Mouse (Mus musculus): ENCODE data around the gene Galnt2. TPM values are rescaled to one million over a fixed set of nuclear protein-coding genes. Genes with fewer than 3 reads are reported as not detected.
A peak's percentile ranks its signal among the peaks of the same experiment; 100 is the strongest.

Gene Galnt2
- polyA plus RNA-seq, 1 experiment from 2014 or later = 56.4 TPM

- DNase-seq (ENCODE audit: low spot score) (no peak), ATAC-seq (ENCODE audit: insufficient number of reproducible peaks, low FRiP score, low TSS enrichment, low read depth) (no peak)
- Histone ChIP-seq H3K4me3 (ENCODE audit: low read depth, low read length) (no peak overlapping the region), H3K27ac (replicated peaks; ENCODE audit: low read depth, low read length) (no peak overlapping the region), H3K4me2 (ENCODE audit: low read depth, severe bottlenecking) (no peak overlapping the region), H3K36me3 (ENCODE audit: control insufficient read depth, insufficient read depth, low read length) (no peaks in the 10 kb centered on the region), H3K9me3 (ENCODE audit: control insufficient read depth, low read length) (no peaks in the 10 kb centered on the region), H3K9ac (ENCODE audit: low read length) (no peak overlapping the region), H3K27me3 (ENCODE audit: control insufficient read depth, insufficient read depth, low read length) (no peaks in the 10 kb centered on the region), H3K4me1 (ENCODE audit: control insufficient read depth, insufficient read depth, low read length) (0 out of 2 replicates have a peak, but pooled peaks cover 11% of the 10 kb centered on the region)
- WGBS = 60% methylated on average over 8 of the region's 8 CpGs
These were observed 34.6 kb downstream of the Galnt2 start for GRCm38 (mm10) chr8:124265798-124266197.

- Histone ChIP-seq H3K27ac (replicated peaks; ENCODE audit: low read depth, low read length) (no peak overlapping the region), H3K9me3 (ENCODE audit: control insufficient read depth, low read length) (no peaks in the 10 kb centered on the region), H3K4me3 (ENCODE audit: low read depth, low read length) (no peak overlapping the region), H3K4me2 (ENCODE audit: low read depth, severe bottlenecking) (no peak overlapping the region), H3K27me3 (ENCODE audit: control insufficient read depth, insufficient read depth, low read length) (no peaks in the 10 kb centered on the region), H3K4me1 (ENCODE audit: control insufficient read depth, insufficient read depth, low read length) (0 out of 2 replicates have a peak, but pooled peaks cover 11% of the 10 kb centered on the region), H3K36me3 (ENCODE audit: control insufficient read depth, insufficient read depth, low read length) (no peaks in the 10 kb centered on the region), H3K9ac (ENCODE audit: low read length) (no peak overlapping the region)
- ATAC-seq (ENCODE audit: insufficient number of reproducible peaks, low FRiP score, low TSS enrichment, low read depth) (no peak), DNase-seq (ENCODE audit: low spot score) (no peak)
- 87% methylated on average over 4 of the region's 4 CpGs for WGBS
These were observed 36.0 kb downstream of the Galnt2 start for GRCm38 (mm10) chr8:124267206-124267605.

GRCm38 (mm10) chr8:124270504-124270903, 39.3 kb downstream of the Galnt2 start:
- Histone ChIP-seq H3K9me3 (ENCODE audit: control insufficient read depth, low read length) (no peaks in the 10 kb centered on the region), H3K4me2 (ENCODE audit: low read depth, severe bottlenecking) (no peak overlapping the region), H3K4me1 (ENCODE audit: control insufficient read depth, insufficient read depth, low read length) (peaks cover 9% of the 10 kb centered on the region; the same call in 1 of the 2 replicates), H3K9ac (ENCODE audit: low read length) (no peak overlapping the region), H3K36me3 (ENCODE audit: control insufficient read depth, insufficient read depth, low read length) (no peaks in the 10 kb centered on the region), H3K27me3 (ENCODE audit: control insufficient read depth, insufficient read depth, low read length) (no peaks in the 10 kb centered on the region), H3K4me3 (ENCODE audit: low read depth, low read length) (no peak overlapping the region), H3K27ac (replicated peaks; ENCODE audit: low read depth, low read length) (no peak overlapping the region)
- ATAC-seq (ENCODE audit: insufficient number of reproducible peaks, low FRiP score, low TSS enrichment, low read depth) = no peak
- no peak for DNase-seq (ENCODE audit: low spot score)
- 67% methylated on average over 6 of the region's 6 CpGs for WGBS

GRCm38 (mm10) chr8:124270904-124271303, 39.7 kb downstream of the Galnt2 start:
- no peaks in the 10 kb centered on the region for H3K9me3 ChIP-seq (ENCODE audit: control insufficient read depth, low read length)
- no peaks in the 10 kb centered on the region for H3K27me3 ChIP-seq (ENCODE audit: control insufficient read depth, insufficient read depth, low read length)
- WGBS = 81% methylated on average over 11 of the region's 11 CpGs
- H3K4me3 ChIP-seq (ENCODE audit: low read depth, low read length) = no peak overlapping the region
- no peak overlapping the region for H3K9ac ChIP-seq (ENCODE audit: low read length)
- H3K4me1 ChIP-seq (ENCODE audit: control insufficient read depth, insufficient read depth, low read length) = peaks cover 6% of the 10 kb centered on the region; the same call in 1 of the 2 replicates
- DNase-seq (ENCODE audit: low spot score) = no peak
- ATAC-seq (ENCODE audit: insufficient number of reproducible peaks, low FRiP score, low TSS enrichment, low read depth) = no peak
- no peak overlapping the region for H3K27ac ChIP-seq (replicated peaks; ENCODE audit: low read depth, low read length)
- no peak overlapping the region for H3K4me2 ChIP-seq (ENCODE audit: low read depth, severe bottlenecking)
- no peaks in the 10 kb centered on the region for H3K36me3 ChIP-seq (ENCODE audit: control insufficient read depth, insufficient read depth, low read length)

- H3K9ac ChIP-seq (ENCODE audit: low read length) = no peak overlapping the region
- 71% methylated on average over 12 of the region's 12 CpGs for WGBS
- H3K27ac ChIP-seq (replicated peaks; ENCODE audit: low read depth, low read length) = no peak overlapping the region
- no peaks in the 10 kb centered on the region for H3K9me3 ChIP-seq (ENCODE audit: control insufficient read depth, low read length)
- H3K27me3 ChIP-seq (ENCODE audit: control insufficient read depth, insufficient read depth, low read length) = no peaks in the 10 kb centered on the region
- H3K36me3 ChIP-seq (ENCODE audit: control insufficient read depth, insufficient read depth, low read length) = no peaks in the 10 kb centered on the region
- no peak overlapping the region for H3K4me3 ChIP-seq (ENCODE audit: low read depth, low read length)
- H3K4me2 ChIP-seq (ENCODE audit: low read depth, severe bottlenecking) = no peak overlapping the region
- ATAC-seq (ENCODE audit: insufficient number of reproducible peaks, low FRiP score, low TSS enrichment, low read depth) = no peak
- H3K4me1 ChIP-seq (ENCODE audit: control insufficient read depth, insufficient read depth, low read length) = peaks cover 6% of the 10 kb centered on the region; the same call in 1 of the 2 replicates
- no peak for DNase-seq (ENCODE audit: low spot score)
These were observed 40.3 kb downstream of the Galnt2 start for GRCm38 (mm10) chr8:124271518-124271917.

- Histone ChIP-seq H3K36me3 (ENCODE audit: control insufficient read depth, insufficient read depth, low read length) (no peaks in the 10 kb centered on the region), H3K27me3 (ENCODE audit: control insufficient read depth, insufficient read depth, low read length) (no peaks in the 10 kb centered on the region), H3K4me3 (ENCODE audit: low read depth, low read length) (no peak overlapping the region), H3K27ac (replicated peaks; ENCODE audit: low read depth, low read length) (no peak overlapping the region), H3K4me2 (ENCODE audit: low read depth, severe bottlenecking) (no peak overlapping the region), H3K9me3 (ENCODE audit: control insufficient read depth, low read length) (no peaks in the 10 kb centered on the region), H3K9ac (ENCODE audit: low read length) (no peak overlapping the region), H3K4me1 (ENCODE audit: control insufficient read depth, insufficient read depth, low read length) (peaks cover 6% of the 10 kb centered on the region; the same call in 1 of the 2 replicates)
- ATAC-seq (ENCODE audit: insufficient number of reproducible peaks, low FRiP score, low TSS enrichment, low read depth) (0 out of 2 replicates have a peak, but pooled peaks have one; percentile 26), DNase-seq (ENCODE audit: low spot score) (no peak)
- WGBS = 48% methylated on average over 3 of the region's 3 CpGs
These were observed 41.6 kb downstream of the Galnt2 start for GRCm38 (mm10) chr8:124272792-124273191.

GRCm38 (mm10) chr8:124273606-124274218, 42.5 kb downstream of the Galnt2 start:
- no peak overlapping the region for H3K4me2 ChIP-seq (ENCODE audit: low read depth, severe bottlenecking)
- peaks cover 6% of the 10 kb centered on the region; the same call in 1 of the 2 replicates for H3K4me1 ChIP-seq (ENCODE audit: control insufficient read depth, insufficient read depth, low read length)
- WGBS = 67% methylated on average over 8 of the region's 8 CpGs
- H3K9me3 ChIP-seq (ENCODE audit: control insufficient read depth, low read length) = no peaks in the 10 kb centered on the region
- ATAC-seq (ENCODE audit: insufficient number of reproducible peaks, low FRiP score, low TSS enrichment, low read depth) = no peak
- no peaks in the 10 kb centered on the region for H3K36me3 ChIP-seq (ENCODE audit: control insufficient read depth, insufficient read depth, low read length)
- no peak for DNase-seq (ENCODE audit: low spot score)
- no peak overlapping the region for H3K4me3 ChIP-seq (ENCODE audit: low read depth, low read length)
- H3K27me3 ChIP-seq (ENCODE audit: control insufficient read depth, insufficient read depth, low read length) = no peaks in the 10 kb centered on the region
- H3K27ac ChIP-seq (replicated peaks; ENCODE audit: low read depth, low read length) = no peak overlapping the region
- no peak overlapping the region for H3K9ac ChIP-seq (ENCODE audit: low read length)

GRCm38 (mm10) chr8:124274441-124275120, 43.4 kb downstream of the Galnt2 start:
- H3K36me3 ChIP-seq (ENCODE audit: control insufficient read depth, insufficient read depth, low read length) = no peaks in the 10 kb centered on the region

More at GRCm38 (mm10) chr8:124274441-124275120, 43.4 kb downstream of the Galnt2 start:
- no peak for DNase-seq (ENCODE audit: low spot score)
- H3K9me3 ChIP-seq (ENCODE audit: control insufficient read depth, low read length) = no peaks in the 10 kb centered on the region
- H3K4me2 ChIP-seq (ENCODE audit: low read depth, severe bottlenecking) = no peak overlapping the region
- H3K27ac ChIP-seq (replicated peaks; ENCODE audit: low read depth, low read length) = no peak overlapping the region
- H3K9ac ChIP-seq (ENCODE audit: low read length) = no peak overlapping the region
- no peak for ATAC-seq (ENCODE audit: insufficient number of reproducible peaks, low FRiP score, low TSS enrichment, low read depth)
- H3K27me3 ChIP-seq (ENCODE audit: control insufficient read depth, insufficient read depth, low read length) = no peaks in the 10 kb centered on the region
- no peak overlapping the region for H3K4me3 ChIP-seq (ENCODE audit: low read depth, low read length)
- WGBS = 65% methylated on average over 10 of the region's 10 CpGs
- peaks cover 6% of the 10 kb centered on the region; the same call in 1 of the 2 replicates for H3K4me1 ChIP-seq (ENCODE audit: control insufficient read depth, insufficient read depth, low read length)
